Mouse (Mus musculus): ENCODE results near the gene Gap43. TPM values are rescaled to one million over a fixed set of nuclear protein-coding genes. Genes with fewer than 3 reads are reported as not detected.

The Gap43 gene
- polyA plus RNA-seq, 1 experiment, result 1.6 TPM

DNA sequence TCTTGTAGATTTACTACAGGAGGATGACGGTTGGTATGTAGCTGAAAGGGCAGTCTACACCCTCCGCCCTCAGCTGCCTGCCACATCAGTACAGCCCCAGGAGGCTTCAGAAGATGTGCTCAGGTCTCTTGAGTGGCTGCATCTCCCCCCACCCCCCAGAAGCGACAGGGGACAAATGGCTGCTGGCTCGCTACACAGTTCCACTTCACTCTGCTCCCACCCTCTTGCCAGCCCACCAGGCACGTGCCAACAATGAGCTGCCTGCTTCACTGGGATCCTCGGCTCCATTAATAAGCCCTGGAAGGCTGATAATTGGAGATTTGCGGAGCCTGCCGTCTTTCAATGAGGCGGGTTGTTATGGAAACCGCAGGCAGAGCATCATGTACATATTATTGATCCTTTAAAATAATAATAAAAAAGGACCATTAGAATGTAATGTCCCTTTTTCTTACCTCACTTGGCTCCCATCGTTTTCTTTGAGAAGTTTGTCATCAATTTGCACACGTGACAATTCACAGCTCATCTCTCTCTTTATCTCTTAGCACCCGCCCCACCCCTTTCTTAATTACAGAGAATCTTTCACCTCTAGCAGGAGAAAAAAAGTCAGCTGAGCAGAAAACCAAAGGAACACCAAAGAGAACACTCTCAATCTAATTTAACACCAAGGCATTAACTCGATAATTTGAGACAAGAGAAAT, 64.8 kb downstream of the Gap43 start:
- no peak for TF ChIP-seq MYOD1 (IDR thresholded peaks at IDR 0.05; ENCODE audit: control insufficient read depth in 1 of 3, insufficient read length in 2 of 3, low read depth in 2 of 3)
- TF ChIP-seq SRF (IDR thresholded peaks at IDR 0.05; ENCODE audit: control insufficient read depth, insufficient read length, low read depth), result no peak
- no peak for TF ChIP-seq MAX (IDR thresholded peaks at IDR 0.05; ENCODE audit: low read depth)
- TF ChIP-seq USF1 (IDR thresholded peaks at IDR 0.05; ENCODE audit: low read depth), result no peak
- TF ChIP-seq POLR2A (IDR thresholded peaks at IDR 0.05; ENCODE audit: insufficient read length, low read depth), result no peak
- no peak for TF ChIP-seq E2F4 (IDR thresholded peaks at IDR 0.05; ENCODE audit: insufficient read depth)
- no peak for TF ChIP-seq REST (IDR thresholded peaks at IDR 0.05; ENCODE audit: insufficient read depth, insufficient read length)
- Histone ChIP-seq H3K27me3 (ENCODE audit: control insufficient read depth, insufficient read depth, insufficient read length) (no peaks in the 10 kb centered on the region), H3K79me2 (ENCODE audit: control insufficient read depth, insufficient read depth) (no peaks in the 10 kb centered on the region), H3ac (ENCODE audit: control insufficient read depth, insufficient read length) (no peak overlapping the region), H3K36me3 (ENCODE audit: control insufficient read depth, insufficient read depth) (no peaks in the 10 kb centered on the region), H3K4me2 (ENCODE audit: low read depth) (no peak overlapping the region), H3K4me3 (no peak overlapping the region)

DNA sequence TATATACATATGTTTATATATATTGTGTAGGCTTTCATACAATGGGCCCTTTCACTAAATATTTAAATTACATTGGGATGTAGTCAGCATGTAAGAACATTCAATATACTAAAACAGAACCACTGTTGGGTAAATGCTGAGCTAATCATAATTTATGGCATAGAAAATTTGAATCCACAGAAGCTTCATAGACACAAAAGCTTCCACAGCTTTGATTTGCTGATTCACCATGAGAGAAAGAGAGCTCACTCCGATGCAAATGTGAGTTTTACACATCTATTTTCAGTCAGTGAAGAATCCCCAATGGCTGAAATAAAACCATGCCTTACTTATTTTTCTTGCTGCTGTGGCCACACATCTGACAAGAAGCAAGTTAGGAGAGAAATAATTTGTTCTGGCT, 69.2 kb downstream of the Gap43 start:
- Histone ChIP-seq H3K79me2 (ENCODE audit: control insufficient read depth, insufficient read depth) (no peaks in the 10 kb centered on the region), H3K27me3 (ENCODE audit: control insufficient read depth, insufficient read depth, insufficient read length) (no peaks in the 10 kb centered on the region), H3K36me3 (ENCODE audit: control insufficient read depth, insufficient read depth) (no peaks in the 10 kb centered on the region), H3ac (ENCODE audit: control insufficient read depth, insufficient read length) (no peak overlapping the region), H3K4me2 (ENCODE audit: low read depth) (no peak overlapping the region), H3K4me3 (no peak overlapping the region)
- TF ChIP-seq CEBPB (IDR thresholded peaks at IDR 0.05; ENCODE audit: insufficient read depth, poor library complexity, severe bottlenecking), result no peak
- TF ChIP-seq TCF12 (IDR thresholded peaks at IDR 0.05; ENCODE audit: insufficient read depth, poor library complexity, severe bottlenecking), result no peak

DNA sequence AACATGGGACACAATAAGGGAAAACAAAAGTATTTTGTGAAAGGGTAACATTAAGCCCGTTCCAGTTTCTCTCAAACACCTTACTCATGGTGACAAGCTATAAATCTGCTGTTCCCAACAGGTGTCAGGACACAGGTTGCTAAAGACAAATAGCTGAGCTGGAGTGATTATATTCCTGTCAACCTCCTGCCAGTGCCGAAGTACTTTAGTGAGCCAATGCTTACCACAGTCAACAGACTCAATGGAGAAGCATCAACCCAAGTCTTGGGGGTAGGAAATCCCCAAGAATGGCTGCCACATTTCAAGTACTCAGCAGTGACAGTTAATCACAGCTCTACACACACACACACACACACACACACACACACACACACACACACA, 70.9 kb downstream of the Gap43 start:
- H3K27me3 ChIP-seq (ENCODE audit: control insufficient read depth, insufficient read depth, insufficient read length), result no peaks in the 10 kb centered on the region
- no peak overlapping the region for H3ac ChIP-seq (ENCODE audit: control insufficient read depth, insufficient read length)
- H3K79me2 ChIP-seq (ENCODE audit: control insufficient read depth, insufficient read depth), result no peaks in the 10 kb centered on the region
- no peaks in the 10 kb centered on the region for H3K36me3 ChIP-seq (ENCODE audit: control insufficient read depth, insufficient read depth)
- H3K4me2 ChIP-seq (ENCODE audit: low read depth), result no peak overlapping the region
- no peak overlapping the region for H3K4me3 ChIP-seq
- TF ChIP-seq POLR2A (IDR thresholded peaks at IDR 0.05; ENCODE audit: insufficient read length, low read depth) (no peak), TCF3 (IDR thresholded peaks at IDR 0.05; ENCODE audit: insufficient read length, low read depth) (no peak), SRF (IDR thresholded peaks at IDR 0.05; ENCODE audit: control insufficient read depth, insufficient read length, low read depth) (no peak), REST (IDR thresholded peaks at IDR 0.05; ENCODE audit: insufficient read depth, insufficient read length) (no peak), USF1 (IDR thresholded peaks at IDR 0.05; ENCODE audit: low read depth) (no peak), MAX (IDR thresholded peaks at IDR 0.05; ENCODE audit: low read depth) (no peak), E2F4 (IDR thresholded peaks at IDR 0.05; ENCODE audit: insufficient read depth) (no peak), POLR2AphosphoS2 (IDR thresholded peaks at IDR 0.05; ENCODE audit: insufficient read length, low read depth) (no peak), CEBPB (IDR thresholded peaks at IDR 0.05; ENCODE audit: insufficient read depth, poor library complexity, severe bottlenecking) (no peak), MYOD1 (IDR thresholded peaks at IDR 0.05; ENCODE audit: control insufficient read depth in 1 of 3, insufficient read length in 2 of 3, low read depth in 2 of 3) (no peak), TCF12 (IDR thresholded peaks at IDR 0.05; ENCODE audit: insufficient read depth, poor library complexity, severe bottlenecking) (no peak), MYOG (IDR thresholded peaks at IDR 0.05; ENCODE audit: control insufficient read depth in 1 of 3, insufficient read depth in 1 of 3, insufficient read length in 2 of 3, low read depth in 2 of 3) (no peak)

DNA sequence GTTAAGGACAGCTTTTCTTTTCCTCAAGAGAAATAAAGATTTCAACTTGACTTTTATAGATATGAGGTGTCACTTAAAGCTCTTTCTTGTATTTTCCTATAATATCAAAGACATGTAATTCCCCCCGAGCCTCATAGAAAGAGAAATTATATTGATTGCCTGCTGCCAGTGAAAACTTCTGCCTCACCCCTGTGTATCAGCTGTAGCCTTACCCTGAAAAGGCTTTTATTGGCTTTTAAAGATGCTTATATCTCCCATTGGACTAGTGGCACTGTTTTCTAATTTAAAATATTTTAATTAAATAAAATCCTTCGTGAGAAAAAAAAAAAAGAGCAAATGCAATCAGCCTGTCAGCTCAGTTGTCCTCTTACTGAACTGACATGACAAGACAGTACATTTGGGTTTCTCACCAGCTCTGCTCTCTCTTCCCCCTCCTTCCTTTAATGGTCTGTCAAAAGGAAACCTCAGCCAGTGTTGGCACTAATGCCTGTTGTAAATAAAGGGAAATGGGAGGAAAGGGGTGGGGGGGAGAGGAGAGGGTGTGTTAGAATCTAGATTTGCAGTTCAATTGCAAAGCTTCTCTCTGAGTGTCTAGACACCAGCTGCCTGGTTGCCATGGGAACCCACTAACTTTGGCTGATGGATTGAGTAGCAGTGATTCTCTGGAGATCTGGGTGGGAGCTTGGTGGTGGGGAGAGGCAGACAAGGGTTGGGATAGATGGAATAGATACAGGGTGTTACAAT, 71.4 kb downstream of the Gap43 start:
- TF ChIP-seq TCF12 (IDR thresholded peaks at IDR 0.05; ENCODE audit: insufficient read depth, poor library complexity, severe bottlenecking) (no peak), POLR2AphosphoS2 (IDR thresholded peaks at IDR 0.05; ENCODE audit: insufficient read length, low read depth) (no peak), POLR2A (IDR thresholded peaks at IDR 0.05; ENCODE audit: insufficient read length, low read depth) (no peak), MYOG (IDR thresholded peaks at IDR 0.05; ENCODE audit: control insufficient read depth in 1 of 3, insufficient read depth in 1 of 3, insufficient read length in 2 of 3, low read depth in 2 of 3) (no peak), MAX (IDR thresholded peaks at IDR 0.05; ENCODE audit: low read depth) (no peak), E2F4 (IDR thresholded peaks at IDR 0.05; ENCODE audit: insufficient read depth) (no peak), TCF3 (IDR thresholded peaks at IDR 0.05; ENCODE audit: insufficient read length, low read depth) (no peak), REST (IDR thresholded peaks at IDR 0.05; ENCODE audit: insufficient read depth, insufficient read length) (no peak), SRF (IDR thresholded peaks at IDR 0.05; ENCODE audit: control insufficient read depth, insufficient read length, low read depth) (no peak), USF1 (IDR thresholded peaks at IDR 0.05; ENCODE audit: low read depth) (no peak), MYOD1 (IDR thresholded peaks at IDR 0.05; ENCODE audit: control insufficient read depth in 1 of 3, insufficient read length in 2 of 3, low read depth in 2 of 3) (no peak), CEBPB (IDR thresholded peaks at IDR 0.05; ENCODE audit: insufficient read depth, poor library complexity, severe bottlenecking) (no peak)
- no peaks in the 10 kb centered on the region for H3K36me3 ChIP-seq (ENCODE audit: control insufficient read depth, insufficient read depth)
- H3ac ChIP-seq (ENCODE audit: control insufficient read depth, insufficient read length), result no peak overlapping the region
- no peak overlapping the region for H3K4me2 ChIP-seq (ENCODE audit: low read depth)
- no peak overlapping the region for H3K4me3 ChIP-seq
- H3K79me2 ChIP-seq (ENCODE audit: control insufficient read depth, insufficient read depth), result no peaks in the 10 kb centered on the region
- no peaks in the 10 kb centered on the region for H3K27me3 ChIP-seq (ENCODE audit: control insufficient read depth, insufficient read depth, insufficient read length)

DNA sequence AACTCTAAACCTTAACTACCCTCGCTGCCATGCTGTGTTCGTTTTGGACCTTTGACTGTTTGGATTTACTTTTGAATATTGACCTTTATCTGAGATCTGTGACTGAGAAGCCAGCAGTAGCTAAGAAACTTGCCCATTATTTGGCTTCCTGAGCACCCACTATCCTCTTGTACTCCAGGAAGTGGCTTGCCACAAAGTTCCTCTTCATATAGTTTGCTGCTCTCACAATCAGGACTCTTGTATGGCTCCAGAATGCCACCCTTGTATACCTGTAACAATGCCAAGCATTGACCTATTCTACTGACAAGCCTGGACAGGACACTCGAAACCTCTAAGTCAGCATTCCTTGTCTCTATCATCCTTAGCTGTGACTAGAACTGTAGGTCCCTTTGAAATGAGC, 75.3 kb downstream of the Gap43 start:
- Histone ChIP-seq H3K4me3 (no peak overlapping the region), H3K79me2 (ENCODE audit: control insufficient read depth, insufficient read depth) (no peaks in the 10 kb centered on the region), H3K4me2 (ENCODE audit: low read depth) (no peak overlapping the region), H3K36me3 (ENCODE audit: control insufficient read depth, insufficient read depth) (no peaks in the 10 kb centered on the region), H3K27me3 (ENCODE audit: control insufficient read depth, insufficient read depth, insufficient read length) (no peaks in the 10 kb centered on the region), H3ac (ENCODE audit: control insufficient read depth, insufficient read length) (no peak overlapping the region)
- TF ChIP-seq REST (IDR thresholded peaks at IDR 0.05; ENCODE audit: insufficient read depth, insufficient read length) (no peak), USF1 (IDR thresholded peaks at IDR 0.05; ENCODE audit: low read depth) (no peak), MYOD1 (IDR thresholded peaks at IDR 0.05; ENCODE audit: control insufficient read depth in 1 of 3, insufficient read length in 2 of 3, low read depth in 2 of 3) (no peak), POLR2AphosphoS2 (IDR thresholded peaks at IDR 0.05; ENCODE audit: insufficient read length, low read depth) (no peak), CEBPB (IDR thresholded peaks at IDR 0.05; ENCODE audit: insufficient read depth, poor library complexity, severe bottlenecking) (no peak), MAX (IDR thresholded peaks at IDR 0.05; ENCODE audit: low read depth) (no peak)
